Mouse (Mus musculus) lung, postnatal 0 days (tissue): ENCODE data around the gene Gsdma.

Experiments used
- CTCF ChIP-seq: IDR thresholded peaks from 2 replicates; pipeline ENCODE4 v1.5.1; 2016; ENCODE audit warnings: antibody characterized with exemption, mild to moderate bottlenecking
- EP300 ChIP-seq: IDR thresholded peaks from 2 replicates; pipeline ENCODE4 v1.6.1; 2016; ENCODE audit warnings: antibody characterized with exemption, mild to moderate bottlenecking, control low read depth

DNA sequence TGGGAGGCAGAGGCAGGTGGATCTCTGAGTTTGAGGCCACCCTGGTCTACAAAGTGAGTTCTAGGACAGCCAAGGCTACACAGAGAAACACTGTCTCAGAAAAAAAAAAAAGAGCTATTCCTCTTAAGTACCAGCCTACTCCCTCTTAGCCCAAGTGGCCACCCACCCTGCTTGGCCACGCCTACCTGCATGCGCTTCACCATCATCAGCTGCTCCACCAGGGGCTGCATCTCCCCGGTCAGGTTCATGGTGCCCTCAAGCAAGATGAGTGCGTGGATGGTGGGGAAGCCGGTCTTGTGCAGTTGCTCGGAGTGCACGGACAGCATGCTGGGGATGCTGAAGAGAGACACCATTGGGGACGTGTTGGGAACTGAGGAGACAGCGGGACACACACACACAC, 51.8 kb downstream of the Gsdma start:
- TF ChIP-seq EP300, result no peak
- no peak for TF ChIP-seq CTCF
